Mouse (Mus musculus) left cerebral cortex, adult 9 months (tissue): ENCODE data around the gene Crkl.
A peak's percentile ranks its signal among the peaks of the same experiment; 100 is the strongest.
"Not testable (repeated sequence)": the region's sequence is repeated elsewhere in the genome, so short reads cannot be mapped to it uniquely, and the experiment has no call there.

Source experiments
- DNase-seq, 2 experiments: peaks; one replicate each; pipeline ENCODE4 v3.0.0; 2022; ENCODE audit warnings: low spot score in 2 of 2

Crkl gene

DNA sequence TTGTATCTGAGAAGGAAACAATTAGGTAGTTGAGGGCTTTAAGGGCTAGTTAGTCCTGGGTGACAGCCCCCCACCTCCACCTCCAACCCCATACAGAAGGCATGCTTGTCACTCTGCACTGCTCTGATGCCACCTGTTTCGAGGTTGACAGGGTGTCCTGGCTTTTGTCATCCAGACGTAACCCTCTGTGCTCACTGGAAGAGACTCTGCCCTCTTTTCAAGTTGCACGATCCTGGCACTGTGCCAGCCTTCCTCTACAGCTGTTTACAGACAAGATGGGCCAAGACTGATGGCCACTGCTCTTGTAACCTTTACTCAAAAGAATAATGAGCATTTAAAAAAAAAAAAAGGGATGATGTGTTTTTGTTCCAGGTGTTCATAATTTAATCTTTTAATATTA, 34.7 kb downstream of the Crkl start:
- DNase-seq = no peak

DNA sequence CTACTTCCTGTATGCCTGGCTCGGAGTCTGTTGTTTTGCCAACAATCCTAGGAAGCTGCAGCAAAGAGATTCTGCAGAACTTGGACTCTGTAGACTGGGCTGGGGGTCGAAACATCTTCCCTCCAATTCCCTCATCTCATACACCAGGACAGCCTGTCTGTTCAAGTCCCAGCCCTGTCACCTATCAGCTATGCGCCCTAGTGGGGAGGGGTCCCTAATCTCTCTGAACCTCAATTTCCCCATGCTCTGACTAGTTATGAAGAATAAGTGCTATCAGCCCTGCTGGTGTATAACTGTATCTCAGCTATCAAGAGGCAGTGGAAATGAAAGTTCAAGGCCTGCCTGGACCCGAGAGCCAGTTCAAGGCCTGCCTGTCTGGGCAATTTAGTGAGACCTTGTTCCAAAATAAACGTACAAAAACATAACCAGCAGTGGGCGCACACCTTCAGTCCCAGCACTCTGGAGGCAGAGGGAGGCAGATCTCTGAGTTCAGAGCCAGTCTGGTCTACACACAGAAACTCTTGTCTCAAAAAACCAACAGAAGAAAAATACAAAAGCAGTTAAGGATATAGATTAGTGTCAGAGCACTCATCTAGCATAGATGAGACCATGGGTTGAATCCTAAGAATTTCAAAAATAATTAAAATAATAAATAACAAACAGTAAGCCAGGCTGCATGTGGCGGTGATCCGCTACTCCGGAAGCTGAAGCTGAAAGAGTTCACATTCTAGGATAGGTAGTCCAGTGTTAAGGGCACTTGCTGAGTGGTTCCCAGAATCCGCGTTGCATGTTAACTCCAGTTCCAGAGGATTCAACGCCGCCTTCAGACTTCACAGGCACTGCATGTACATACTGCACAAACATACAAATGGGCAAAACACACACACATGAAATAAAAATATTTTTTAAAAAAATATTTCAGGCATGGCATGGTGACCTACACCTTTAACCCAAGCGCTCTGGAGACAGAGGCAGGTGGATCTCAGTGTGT, 37.0 kb downstream of the Crkl start:
- DNase-seq = no peak

DNA sequence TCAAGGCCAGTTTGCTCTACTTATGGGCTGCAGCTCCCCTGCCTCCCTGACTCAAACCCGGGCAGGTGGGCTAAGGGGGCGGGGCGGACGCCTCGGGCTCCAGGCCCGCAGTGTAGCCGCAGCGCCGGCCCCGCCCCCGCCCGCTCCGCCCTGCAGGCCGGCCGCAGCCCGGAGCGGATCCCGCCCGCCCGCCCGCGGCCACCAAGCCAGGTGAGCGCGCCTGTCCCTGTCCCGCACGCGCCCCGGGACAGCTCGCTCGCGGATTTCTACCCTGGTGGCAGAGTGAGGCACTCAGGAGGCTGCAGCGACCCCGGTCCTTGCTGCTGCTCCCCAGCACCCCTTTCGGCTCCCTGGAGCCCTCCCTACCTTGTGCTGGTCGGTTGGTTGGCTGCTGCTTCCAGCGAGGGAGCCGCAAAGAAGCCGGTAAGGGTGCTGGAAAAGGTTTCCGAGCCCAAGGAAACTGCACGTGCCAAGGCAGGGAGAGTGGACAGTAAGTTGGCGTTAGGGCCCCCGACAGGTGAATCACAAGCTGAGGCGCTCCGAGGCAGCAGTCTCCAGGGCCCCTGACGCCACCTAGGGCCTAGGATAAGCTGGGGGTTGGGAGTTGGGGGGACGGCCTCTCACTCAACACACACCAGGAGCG, 37.8 kb downstream of the Crkl start, which contains the start of gene Aifm3:
Gene Aifm3 (plus strand): TSS at position 143 of the 643 bp plus-strand sequence.
- DNase-seq = no peak

- no peak for DNase-seq
Measured at GRCm38 (mm10) chr16:17491154-17491553, 39.4 kb downstream of the Crkl start.

DNA sequence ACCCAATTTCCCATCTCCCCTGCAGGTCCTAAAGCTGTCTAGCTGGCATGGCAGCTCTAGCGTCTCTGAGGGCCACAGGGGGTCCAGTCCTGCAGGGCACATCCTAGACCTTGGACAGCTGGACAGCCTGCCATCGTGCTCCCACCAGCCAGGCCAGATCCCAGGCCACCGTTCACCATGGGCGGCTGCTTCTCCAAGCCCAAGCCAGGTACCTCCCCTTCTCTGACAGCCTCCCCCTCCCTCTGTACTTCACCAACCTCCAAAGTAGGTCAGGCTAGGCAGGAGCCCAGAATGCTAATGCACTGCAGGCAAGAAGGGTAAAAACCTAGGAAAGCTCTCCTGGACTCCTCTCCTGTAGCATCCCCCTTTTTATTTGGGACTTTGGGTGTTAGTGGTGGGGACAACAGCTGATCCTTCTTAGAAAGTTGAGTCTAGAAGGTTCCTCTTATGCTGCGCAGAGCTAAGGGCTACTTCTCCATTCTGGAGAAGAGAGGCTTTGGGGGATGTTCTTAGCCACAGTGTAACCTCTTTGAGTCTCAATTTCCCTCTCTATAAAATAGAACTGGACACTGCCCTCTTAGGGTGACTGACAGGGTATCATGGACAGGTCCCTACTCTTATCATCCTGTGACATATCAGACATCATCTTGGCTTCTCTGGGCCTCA, 40.2 kb downstream of the Crkl start:
- DNase-seq = peak in 1 of 2 experiments; percentile 52

GRCm38 (mm10) chr16:17496499-17497305, 44.9 kb downstream of the Crkl start:
- DNase-seq = peak; percentile 86 to 90

DNA sequence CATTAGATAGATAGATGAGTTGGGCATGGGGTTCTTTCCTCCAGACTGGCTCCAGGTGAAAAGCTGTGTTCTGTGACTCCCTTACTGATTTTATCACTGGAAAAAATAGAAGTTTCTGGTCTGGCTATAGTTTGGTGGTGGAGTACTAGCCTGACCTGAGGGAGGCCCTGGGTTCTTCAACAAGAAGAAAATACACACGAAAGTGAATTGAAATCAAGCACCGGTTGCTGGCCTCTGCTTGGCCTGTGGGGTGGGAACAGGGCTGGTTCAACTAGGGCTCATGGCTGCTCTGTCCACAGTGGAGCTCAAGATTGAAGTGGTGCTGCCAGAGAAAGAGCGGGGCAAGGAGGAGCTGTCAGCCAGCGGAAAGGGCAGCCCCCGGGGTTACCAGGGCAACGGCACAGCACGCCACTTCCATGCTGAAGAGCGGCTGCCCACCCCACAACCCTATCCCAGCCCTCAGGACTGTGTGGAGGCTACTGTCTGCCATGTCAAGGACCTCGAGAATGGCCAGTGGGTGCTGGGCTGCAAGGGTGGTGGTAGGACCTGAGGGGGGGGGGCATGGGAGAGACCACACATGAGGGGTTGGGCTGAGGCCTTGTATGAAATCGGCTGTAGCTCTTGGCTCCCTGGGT, 47.6 kb downstream of the Crkl start:
- no peak for DNase-seq

- DNase-seq = no peak
Measured at GRCm38 (mm10) chr16:17502681-17503080, 50.9 kb downstream of the Crkl start.

- no peak for DNase-seq
Measured at GRCm38 (mm10) chr16:17507018-17507552, 55.3 kb downstream of the Crkl start.

DNA sequence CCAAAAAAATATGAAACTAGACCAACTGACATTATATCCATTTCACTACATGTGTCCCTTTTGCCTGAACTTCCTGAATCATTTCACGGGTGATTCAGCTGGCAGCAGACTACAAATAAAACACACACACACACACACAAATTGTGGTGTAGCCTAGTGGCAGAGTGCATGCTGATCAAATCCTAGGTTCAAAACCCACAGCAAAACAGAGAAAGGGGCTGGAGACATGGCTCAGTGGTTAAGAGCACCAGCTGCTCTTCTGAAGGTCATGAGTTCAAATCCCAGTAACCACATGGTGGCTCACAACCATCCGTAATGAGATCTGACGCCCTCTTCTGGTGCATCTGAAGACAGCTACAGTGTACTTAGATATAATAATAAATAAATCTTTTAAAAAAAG, 56.2 kb downstream of the Crkl start:
- DNase-seq = not testable (repeated sequence)

DNA sequence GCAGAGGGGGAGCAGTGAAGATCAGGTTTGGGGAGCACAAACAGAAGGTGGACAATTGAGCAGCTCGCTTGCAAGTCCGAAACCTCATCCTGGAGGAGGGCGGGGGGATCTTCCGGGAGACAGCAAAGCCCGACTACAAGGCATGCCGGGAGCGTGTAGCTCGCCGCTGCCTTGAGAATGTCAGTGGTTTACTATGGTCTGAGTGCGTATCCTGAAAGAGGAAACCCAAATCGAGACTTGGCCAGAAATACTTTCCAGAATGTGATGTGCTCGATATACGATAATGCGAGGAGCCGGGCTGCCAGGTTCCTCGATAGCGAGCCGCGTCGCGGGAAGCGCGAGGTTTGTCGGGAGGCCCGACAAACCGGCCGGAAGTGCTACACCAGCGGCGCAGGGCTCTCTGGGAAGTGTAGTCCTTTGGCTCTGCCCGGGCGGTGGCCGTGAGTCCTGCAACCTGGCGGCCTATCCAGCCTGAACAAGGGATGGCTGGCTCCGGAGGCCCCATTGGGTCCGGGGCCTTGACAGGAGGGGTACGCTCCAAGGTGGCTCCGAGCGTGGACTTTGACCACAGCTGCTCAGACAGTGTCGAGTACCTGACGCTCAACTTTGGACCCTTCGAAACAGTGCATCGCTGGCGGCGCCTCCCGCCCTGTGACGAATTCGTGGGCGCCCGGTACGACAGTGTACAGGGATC, 56.9 kb downstream of the Crkl start, which contains the start of gene Lztr1:
Gene Lztr1 (plus strand): TSS at position 143 of the 694 bp plus-strand sequence.
- peak; percentile 67 to 90 for DNase-seq

DNA sequence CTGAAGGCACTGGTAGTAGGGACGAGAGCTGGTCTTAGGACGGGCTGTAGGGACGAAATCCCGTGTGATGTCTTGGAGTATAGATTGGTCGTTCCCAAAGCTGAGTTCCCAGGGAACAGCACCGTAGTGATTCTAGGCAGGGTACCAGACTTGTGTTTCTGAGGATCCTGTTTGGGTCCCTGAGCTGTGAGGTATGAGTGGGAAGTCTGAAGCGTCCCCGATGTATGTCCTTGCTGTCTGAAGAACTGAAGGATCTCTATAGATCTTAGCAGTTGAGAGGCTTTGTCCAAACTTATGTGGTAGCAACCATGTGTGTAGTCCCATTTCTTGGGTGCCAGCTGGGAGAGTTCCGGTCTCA, 57.4 kb downstream of the Crkl start:
- DNase-seq = no peak

- DNase-seq = no peak
Measured at GRCm38 (mm10) chr16:17510143-17510542, 58.4 kb downstream of the Crkl start.

DNA sequence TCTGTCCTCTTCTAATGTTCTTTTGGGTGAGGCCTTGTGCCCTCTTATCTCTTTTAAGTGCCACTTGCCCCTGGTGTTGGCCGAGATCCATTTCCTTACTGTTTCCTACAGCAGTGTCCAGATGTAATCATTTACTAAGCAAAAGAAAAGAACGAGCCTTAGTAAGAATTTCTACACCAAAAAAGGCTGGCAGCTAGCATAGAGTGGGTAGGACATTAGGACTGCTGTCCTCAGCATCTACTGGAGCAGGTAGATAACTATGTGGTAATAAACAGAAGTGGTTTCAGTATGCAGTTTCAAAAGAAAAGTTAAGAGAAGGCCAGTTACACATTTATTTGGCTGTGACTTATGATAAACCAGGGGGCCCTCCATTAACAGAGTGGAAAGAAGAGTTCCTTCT, 58.9 kb downstream of the Crkl start:
- DNase-seq = no peak

GRCm38 (mm10) chr16:17511431-17511830, 59.6 kb downstream of the Crkl start:
- DNase-seq = no peak

DNA sequence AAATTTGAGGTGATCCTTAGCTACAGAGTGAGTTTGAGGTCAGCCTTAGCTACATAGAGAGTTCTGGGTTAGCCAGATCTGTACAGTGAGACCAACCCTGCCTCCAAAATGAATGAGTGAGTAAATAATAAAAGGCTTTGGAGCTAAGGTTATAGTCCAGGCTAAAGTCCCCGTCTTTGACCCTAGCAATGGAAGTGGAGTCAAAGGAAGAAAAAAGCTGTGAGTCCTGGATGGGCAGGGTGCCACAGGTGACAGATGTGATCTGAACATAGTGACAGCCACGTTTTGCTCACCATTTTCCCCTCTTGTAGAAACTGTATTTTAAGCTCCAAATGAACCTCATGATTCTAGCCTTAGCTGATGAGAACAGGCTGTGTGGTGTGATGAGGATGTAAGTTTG, 67.1 kb downstream of the Crkl start:
- no peak for DNase-seq

DNA sequence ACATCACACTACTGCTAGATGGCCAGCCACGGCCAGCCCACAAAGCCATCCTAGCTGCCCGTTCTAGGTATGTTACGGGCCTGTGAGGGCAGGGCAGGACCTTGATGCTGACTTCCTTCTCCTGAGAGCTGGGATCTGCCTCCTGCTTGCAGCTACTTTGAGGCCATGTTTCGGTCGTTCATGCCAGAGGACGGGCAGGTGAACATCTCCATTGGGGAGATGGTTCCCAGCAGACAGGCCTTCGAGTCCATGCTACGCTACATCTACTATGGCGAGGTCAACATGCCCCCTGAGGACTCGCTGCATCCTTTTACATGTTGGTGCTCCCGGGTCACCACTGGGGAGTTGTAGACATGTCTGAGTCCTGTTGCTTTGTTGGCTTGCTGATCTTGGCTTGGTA, 72.4 kb downstream of the Crkl start:
- no peak for DNase-seq

DNA sequence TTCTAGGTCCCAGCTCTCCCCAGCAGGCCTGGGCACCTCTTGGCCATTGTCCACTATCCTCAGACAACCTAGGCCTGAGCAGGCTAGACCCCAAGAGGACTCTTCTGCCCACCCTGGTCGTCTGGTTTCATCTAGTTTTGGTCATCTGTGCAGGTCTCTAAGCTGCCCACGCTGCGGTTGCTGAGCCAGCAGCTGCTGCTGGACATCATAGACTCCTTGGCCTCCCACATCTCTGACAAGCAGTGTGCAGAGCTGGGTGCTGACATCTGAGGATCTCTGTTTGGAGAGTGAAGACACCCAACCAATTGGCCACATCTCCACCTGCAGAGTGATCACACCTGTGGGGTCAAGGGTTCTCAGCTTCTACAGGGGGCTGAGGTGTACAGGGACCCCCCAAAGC, 73.7 kb downstream of the Crkl start:
- DNase-seq = no peak

DNA sequence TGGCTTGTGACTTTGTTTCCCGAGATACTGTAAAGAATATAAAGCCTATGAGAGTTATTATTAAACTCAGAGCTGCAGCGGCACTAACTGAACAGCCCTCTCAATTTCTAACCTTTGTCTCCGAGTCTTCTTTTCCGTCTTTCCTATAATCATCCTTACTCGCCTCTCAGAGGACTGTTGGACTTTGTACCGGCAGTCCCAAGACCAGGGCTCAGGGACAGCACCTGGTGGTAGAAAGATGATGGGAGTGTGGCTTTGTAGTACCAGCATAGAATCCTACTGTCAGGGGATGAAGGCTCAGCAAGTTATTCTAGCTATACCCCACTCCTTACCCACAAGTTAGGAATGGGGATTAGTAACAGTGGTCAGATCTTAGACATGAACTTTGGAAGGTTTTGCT, 74.4 kb downstream of the Crkl start:
- DNase-seq = no peak

DNA sequence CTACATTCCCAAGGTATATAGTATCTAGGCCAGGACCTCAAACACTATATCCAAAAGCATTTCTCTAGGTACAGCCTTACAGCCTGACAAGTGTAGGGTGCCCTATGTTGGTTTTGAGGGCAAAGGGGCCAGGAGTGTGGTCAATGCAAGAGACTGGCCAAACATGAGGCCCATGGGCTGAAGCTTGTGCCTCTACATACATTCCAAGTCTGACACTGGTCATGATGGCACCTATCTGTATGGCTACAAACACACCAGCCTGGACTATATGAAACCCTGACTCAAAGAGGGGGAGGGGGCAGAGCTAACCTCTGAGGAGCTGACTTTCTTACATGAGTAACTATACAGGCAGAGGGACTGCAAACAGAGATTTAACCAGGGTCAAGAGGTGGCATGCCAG, 75.8 kb downstream of the Crkl start:
- DNase-seq = no peak
